Mouse (Mus musculus) neural tube, embryonic 11.5 days (tissue): ENCODE results near the gene Cdk4. TPM values are rescaled to one million over a fixed set of nuclear protein-coding genes. Genes with fewer than 3 reads are reported as not detected.

Experiments used
- ATAC-seq: fragments of 200-750 bp; cut with Nextera tagmentation; 2 replicates; pipeline ENCODE4 v1.8.0; 2017; ENCODE audit warnings: moderate number of reproducible peaks, mild to moderate bottlenecking, moderate TSS enrichment, moderate library complexity; ENCODE audit not compliant: insufficient read depth, low FRiP score, low TSS enrichment
- DNase-seq: peaks from one replicate; pipeline ENCODE4 v3.0.0-alpha.2; 2015; ENCODE audit warnings: low spot score
- H3K27ac ChIP-seq: fragments of 300-500 bp; sonication (generic); 2 replicates; pipeline ENCODE4 v1.5.1; 2014; ENCODE audit warnings: low read depth, mild to moderate bottlenecking, low read length
- H3K27me3 ChIP-seq: fragments of 300-500 bp; sonication (generic); 2 replicates; pipeline ENCODE4 v1.6.1; 2014; ENCODE audit warnings: mild to moderate bottlenecking, low read length, mixed read lengths; ENCODE audit not compliant: control insufficient read depth, insufficient read depth
- H3K36me3 ChIP-seq: fragments of 300-500 bp; sonication (generic); 2 replicates; pipeline ENCODE4 v1.6.1; 2014; ENCODE audit warnings: mild to moderate bottlenecking, low read length, moderate library complexity, mixed read lengths; ENCODE audit not compliant: control insufficient read depth, insufficient read depth
- H3K4me1 ChIP-seq: fragments of 300-500 bp; sonication (generic); 2 replicates; pipeline ENCODE4 v1.6.1; 2014; ENCODE audit warnings: low read length, mixed read lengths; ENCODE audit not compliant: control insufficient read depth, insufficient read depth
- H3K4me2 ChIP-seq: fragments of 300-500 bp; sonication (generic); 2 replicates; pipeline ENCODE4 v1.6.1; 2014; ENCODE audit warnings: low read depth, mild to moderate bottlenecking, moderate library complexity
- H3K4me3 ChIP-seq: fragments of 300-500 bp; sonication (generic); 2 replicates; pipeline ENCODE4 v1.5.1; 2014; ENCODE audit warnings: low read depth, low read length
- H3K9ac ChIP-seq: fragments of 300-500 bp; sonication (generic); 2 replicates; pipeline ENCODE4 v1.6.1; 2014; ENCODE audit warnings: mild to moderate bottlenecking, low read length
- H3K9me3 ChIP-seq: fragments of 300-500 bp; sonication (generic); 2 replicates; pipeline ENCODE4 v1.6.1; 2016; ENCODE audit warnings: low read length; ENCODE audit not compliant: control insufficient read depth
- WGBS: fragments of 180-500 bp; shearing (Covaris S2); extraction: QIAGEN DNeasy Blood & Tissue Kit; methylation state at CpG from one replicate; pipeline ENCODE4 v1.1.7; 2014; 5-methylcytosine and 5-hydroxymethylcytosine counted together
- polyA plus RNA-seq: library from polyadenylated mRNA; unstranded; fragments of >200 nt; fragmentation: Nextera tagmentation; extraction: Ambion mirVana; gene quantifications from 2 replicates; pipeline ENCODE4 v1.2.1, GENCODE M21; 2014

The Cdk4 gene
- polyA plus RNA-seq, 1 experiment from 2014 or later = 2,636 TPM

DNA sequence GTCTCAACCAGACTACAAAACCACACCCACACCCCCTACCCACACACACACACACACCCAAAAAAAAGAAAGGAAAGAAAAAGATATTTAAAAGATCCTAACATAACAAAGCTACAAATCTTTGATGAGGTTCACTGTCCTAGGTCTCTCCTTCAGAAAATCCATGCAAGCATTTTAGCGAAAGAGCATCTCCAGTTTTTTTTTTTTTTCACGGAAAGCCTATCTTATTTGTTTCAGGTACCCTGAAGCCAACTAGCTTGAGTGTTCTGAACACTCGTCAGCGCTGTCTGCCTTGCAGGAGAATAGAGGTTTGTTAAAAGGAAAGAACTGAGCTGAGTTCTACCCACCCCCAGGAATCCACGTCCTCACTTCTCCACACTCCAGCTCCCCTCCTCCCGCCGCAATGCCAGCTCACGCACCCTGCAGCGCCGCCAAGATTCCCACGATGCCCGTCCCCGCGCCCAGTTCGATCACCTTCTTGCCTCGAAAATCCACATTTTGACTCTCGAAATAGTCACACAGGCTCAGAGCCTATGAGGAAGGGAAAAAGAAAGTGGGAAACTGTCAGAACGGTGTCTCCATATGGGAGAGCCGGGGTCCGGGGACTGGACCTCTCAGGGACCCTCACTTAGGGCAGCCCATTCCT, 22.6 kb upstream of the Cdk4 start:
- Histone ChIP-seq H3K27me3 (no peaks in the 10 kb centered on the region), H3K4me2 (peak overlapping the region; percentile 100), H3K4me3 (peak overlapping the region; percentile 77), H3K27ac (no peak overlapping the region), H3K9ac (peak overlapping the region; percentile 66), H3K4me1 (0 out of 2 replicates have a peak, but pooled peaks cover 6% of the 10 kb centered on the region), H3K9me3 (no peaks in the 10 kb centered on the region), H3K36me3 (peaks cover 4% of the 10 kb centered on the region)
- 2% methylated on average over 20 of the region's 20 CpGs for WGBS
- ATAC-seq (no peak), DNase-seq (no peak)

DNA sequence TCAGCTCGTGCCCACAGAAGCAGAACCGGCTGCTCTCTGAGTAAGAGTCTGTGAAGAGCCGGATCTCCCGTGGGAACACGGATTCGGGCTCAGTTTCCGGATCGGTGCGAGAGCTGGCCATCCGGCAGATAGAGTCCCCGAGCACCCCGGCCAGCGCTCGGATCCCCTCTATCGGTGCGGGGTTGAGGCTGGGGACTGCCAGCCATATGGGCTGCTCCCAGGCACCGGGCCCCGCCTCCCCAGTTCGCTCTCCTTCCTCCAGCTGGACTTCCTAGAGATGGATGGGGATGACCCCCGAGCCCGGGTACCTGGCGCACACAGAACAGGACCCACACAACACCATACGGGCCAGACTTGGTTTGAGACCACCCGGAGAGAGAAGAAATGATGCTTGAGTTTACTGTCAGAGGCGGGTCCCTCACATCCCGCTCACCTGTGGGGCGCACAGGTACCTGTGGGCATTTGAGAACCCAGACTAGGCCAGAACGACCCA, 22.0 kb upstream of the Cdk4 start, which contains the start of the genes Mettl1 and Eef1akmt3:
Gene Mettl1 (plus strand): TSS at position 141 of the 493 bp plus-strand sequence.
Gene Eef1akmt3 (minus strand): TSS at position 240 of the 493 bp plus-strand sequence.
- Histone ChIP-seq H3K4me2 (peak within 1 kb of the TSS; percentile 100), H3K9ac (peak within 1 kb of the TSS; percentile 66), H3K4me3 (peak within 1 kb of the TSS; percentile 77), H3K9me3 (no peaks in the 10 kb centered on the region), H3K27ac (no peak within 1 kb of the TSS), H3K36me3 (peaks cover 4% of the 10 kb centered on the region), H3K27me3 (no peaks in the 10 kb centered on the region), H3K4me1 (0 out of 2 replicates have a peak, but pooled peaks cover 6% of the 10 kb centered on the region)
- DNase-seq (peak; percentile 46), ATAC-seq (peak; percentile 66)
- WGBS = under 1% methylated on average over 28 of the region's 28 CpGs

DNA sequence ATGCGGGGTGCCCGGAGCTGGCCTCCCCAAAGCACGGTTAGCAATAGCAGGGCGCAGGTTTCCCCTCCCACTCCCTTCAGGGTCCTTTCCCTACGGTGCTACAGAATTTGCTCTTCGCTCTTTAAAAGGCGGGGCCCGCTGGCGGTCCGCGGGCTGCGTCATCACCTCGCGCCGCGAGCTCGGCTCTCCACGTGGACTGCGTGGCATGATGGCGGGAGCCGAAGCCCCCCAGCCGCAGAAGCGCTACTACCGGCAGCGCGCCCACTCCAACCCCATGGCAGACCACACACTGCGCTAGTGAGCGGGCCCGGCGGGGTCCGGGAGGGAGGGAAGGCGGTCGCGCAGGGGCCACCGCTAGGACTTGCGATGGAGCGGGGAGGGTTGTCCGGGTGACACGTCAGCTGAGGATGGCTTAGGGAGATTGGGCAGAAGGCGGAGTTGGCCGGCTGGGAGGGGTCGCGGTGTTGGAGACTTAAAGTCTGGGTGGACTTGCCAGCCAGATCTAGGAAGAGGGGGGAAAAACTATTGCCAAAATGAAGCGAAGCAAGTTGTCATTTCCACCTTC, 21.5 kb upstream of the Cdk4 start:
- DNase-seq (peak; percentile 93), ATAC-seq (peak; percentile 83)
- 0 out of 2 replicates have a peak, but pooled peaks cover 6% of the 10 kb centered on the region for H3K4me1 ChIP-seq
- H3K27me3 ChIP-seq = no peaks in the 10 kb centered on the region
- no peak overlapping the region for H3K27ac ChIP-seq
- H3K36me3 ChIP-seq = peaks cover 4% of the 10 kb centered on the region
- H3K4me2 ChIP-seq = peak overlapping the region; percentile 100
- no peaks in the 10 kb centered on the region for H3K9me3 ChIP-seq
- under 1% methylated on average over 44 of the region's 44 CpGs for WGBS
- H3K4me3 ChIP-seq = peak overlapping the region; percentile 77
- peak overlapping the region; percentile 66 for H3K9ac ChIP-seq

DNA sequence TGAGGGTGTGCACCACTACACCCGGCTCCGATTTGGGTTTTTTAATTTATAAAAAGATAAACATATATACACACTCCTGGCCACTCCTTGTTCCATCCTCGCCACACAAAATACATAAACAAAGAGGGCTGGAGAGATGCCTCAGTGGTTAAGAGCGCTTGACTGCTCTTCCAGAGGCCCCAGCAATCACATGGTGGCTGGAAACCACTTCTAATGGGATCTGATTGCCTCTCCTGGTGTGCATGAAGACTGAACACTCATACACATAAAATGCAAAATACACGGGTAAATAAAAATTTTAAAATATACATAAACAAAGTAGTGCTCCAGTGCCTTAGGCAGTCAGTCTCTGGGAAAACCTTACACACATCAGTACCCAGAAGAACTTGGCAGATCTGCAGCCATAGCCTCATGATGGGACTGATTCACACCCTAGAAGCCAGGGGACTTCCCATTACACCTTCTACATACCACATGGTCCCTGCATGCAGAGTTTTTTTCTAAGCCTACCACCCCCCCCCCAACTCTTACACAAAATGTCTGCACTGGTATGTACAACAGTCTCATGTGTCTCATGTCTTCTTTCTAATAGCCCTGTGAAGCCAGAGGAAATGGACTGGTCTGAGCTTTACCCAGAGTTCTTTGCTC, 20.7 kb upstream of the Cdk4 start:
- Histone ChIP-seq H3K4me1 (0 out of 2 replicates have a peak, but pooled peaks cover 6% of the 10 kb centered on the region), H3K4me3 (peak overlapping the region; percentile 77), H3K9ac (peak overlapping the region; percentile 66), H3K27me3 (no peaks in the 10 kb centered on the region; the same call in 1 of the 2 replicates), H3K27ac (no peak overlapping the region), H3K4me2 (peak overlapping the region; percentile 100), H3K36me3 (peaks cover 4% of the 10 kb centered on the region), H3K9me3 (no peaks in the 10 kb centered on the region)
- 14% methylated on average over 5 of the region's 5 CpGs for WGBS
- DNase-seq (no peak), ATAC-seq (no peak)

DNA sequence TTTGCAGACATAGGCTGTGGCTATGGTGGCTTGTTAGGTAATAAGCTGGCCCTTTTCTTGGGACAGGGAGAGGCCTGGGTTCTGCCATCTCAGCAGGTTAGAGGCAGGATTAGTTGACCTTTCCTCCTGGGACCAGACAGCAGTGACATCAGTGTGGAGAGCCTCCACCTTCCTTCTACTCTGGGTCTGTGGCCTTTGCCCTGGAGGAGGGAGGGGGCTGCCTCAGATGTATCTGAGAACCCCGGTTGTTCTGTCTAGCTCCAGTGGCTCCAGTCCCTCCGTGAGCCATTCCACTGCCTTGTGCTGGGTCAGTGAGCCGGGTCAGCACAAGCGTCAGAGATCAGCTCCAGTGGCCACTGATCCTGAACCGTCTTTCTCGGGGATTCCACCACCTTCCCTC, 20.1 kb upstream of the Cdk4 start:
- ATAC-seq (no peak), DNase-seq (no peak)
- WGBS = 82% methylated on average over 6 of the region's 6 CpGs
- Histone ChIP-seq H3K36me3 (peaks cover 4% of the 10 kb centered on the region), H3K4me3 (no peak overlapping the region), H3K27me3 (peaks cover 6% of the 10 kb centered on the region), H3K9ac (no peak overlapping the region), H3K4me1 (0 out of 2 replicates have a peak, but pooled peaks cover 6% of the 10 kb centered on the region), H3K9me3 (no peaks in the 10 kb centered on the region), H3K27ac (no peak overlapping the region), H3K4me2 (no peak overlapping the region)

DNA sequence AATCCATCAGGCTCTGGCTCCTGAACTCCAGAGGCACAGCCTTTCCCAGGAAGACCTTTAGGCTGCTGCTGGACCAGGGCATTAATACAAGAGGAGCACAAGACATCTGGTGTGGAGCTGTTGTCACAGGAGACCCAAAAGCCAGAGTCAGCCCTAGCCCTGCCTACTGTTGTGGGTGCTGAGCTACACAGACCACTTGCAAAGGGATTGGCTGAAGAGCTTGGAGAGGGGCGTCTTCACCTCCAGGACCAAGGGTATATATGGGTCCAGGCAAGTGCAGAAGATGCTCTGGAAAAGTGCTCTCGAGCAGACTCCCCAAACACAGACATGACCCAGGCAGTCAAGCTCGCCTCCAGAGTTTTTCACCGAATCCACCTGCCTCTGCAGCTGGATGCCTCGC, 15.4 kb upstream of the Cdk4 start, which contains the start of gene Cyp27b1:
Gene Cyp27b1 (plus strand): TSS at position 297 of the 400 bp plus-strand sequence.
- H3K9me3 ChIP-seq = no peaks in the 10 kb centered on the region
- DNase-seq (no peak), ATAC-seq (no peak)
- H3K27ac ChIP-seq = no peak within 1 kb of the TSS
- H3K4me3 ChIP-seq = peak within 1 kb of the TSS; percentile 3; the same call in 1 of the 2 replicates
- no peak within 1 kb of the TSS for H3K4me2 ChIP-seq
- peak within 1 kb of the TSS; percentile 22; the same call in 1 of the 2 replicates for H3K9ac ChIP-seq
- WGBS = 24% methylated on average over 5 of the region's 5 CpGs
- H3K36me3 ChIP-seq = peaks cover 4% of the 10 kb centered on the region
- H3K27me3 ChIP-seq = peaks cover 36% of the 10 kb centered on the region
- H3K4me1 ChIP-seq = no peaks in the 10 kb centered on the region; the same call in 1 of the 2 replicates

DNA sequence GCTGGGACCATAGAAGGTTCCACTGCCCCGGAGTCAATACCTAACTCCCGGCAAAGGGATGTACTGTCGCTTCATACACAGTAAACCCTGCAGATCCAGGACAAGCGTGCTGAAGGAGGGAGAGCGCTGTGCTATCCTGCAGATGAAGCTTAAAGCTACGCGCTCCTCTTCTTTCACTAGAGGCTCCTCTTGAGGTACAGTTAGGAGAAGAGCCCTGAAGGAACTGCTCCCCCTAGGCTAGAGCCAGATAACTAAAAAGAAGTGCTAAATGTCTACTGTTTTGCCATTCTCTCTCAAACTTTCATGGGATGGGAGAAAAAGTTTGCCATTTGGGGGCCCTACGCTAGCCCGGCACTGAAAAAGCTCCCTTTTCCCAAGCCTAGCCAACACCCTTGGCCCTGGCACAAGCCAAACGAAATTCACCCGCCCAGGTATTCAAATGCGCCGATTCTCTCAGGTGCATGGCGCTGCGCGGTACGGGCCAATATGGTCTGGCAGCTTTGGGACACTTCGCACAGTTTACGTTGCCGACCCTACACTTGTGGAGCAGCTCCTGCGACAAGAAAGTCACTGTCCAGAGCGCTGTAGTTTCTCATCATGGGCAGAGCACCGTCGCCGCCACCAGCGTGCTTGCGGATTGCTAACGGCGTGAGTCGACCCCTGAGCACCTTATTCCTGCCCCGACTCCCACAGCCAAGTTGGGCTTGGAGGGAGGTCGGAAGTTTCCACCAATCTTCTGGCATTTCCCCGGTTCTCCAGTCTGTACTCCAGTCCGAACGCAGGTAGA, 14.5 kb upstream of the Cdk4 start:
- no peak overlapping the region for H3K27ac ChIP-seq
- DNase-seq (no peak), ATAC-seq (no peak)
- no peak overlapping the region for H3K4me2 ChIP-seq
- peaks cover 36% of the 10 kb centered on the region for H3K27me3 ChIP-seq
- peaks cover 4% of the 10 kb centered on the region for H3K36me3 ChIP-seq
- 4% methylated on average over 35 of the region's 35 CpGs for WGBS
- no peak overlapping the region for H3K9ac ChIP-seq
- no peaks in the 10 kb centered on the region for H3K9me3 ChIP-seq
- peak overlapping the region; percentile 3; the same call in 1 of the 2 replicates for H3K4me3 ChIP-seq
- no peaks in the 10 kb centered on the region; the same call in 1 of the 2 replicates for H3K4me1 ChIP-seq
